Mouse (Mus musculus): ENCODE data around the gene Bcl7b.

DNA sequence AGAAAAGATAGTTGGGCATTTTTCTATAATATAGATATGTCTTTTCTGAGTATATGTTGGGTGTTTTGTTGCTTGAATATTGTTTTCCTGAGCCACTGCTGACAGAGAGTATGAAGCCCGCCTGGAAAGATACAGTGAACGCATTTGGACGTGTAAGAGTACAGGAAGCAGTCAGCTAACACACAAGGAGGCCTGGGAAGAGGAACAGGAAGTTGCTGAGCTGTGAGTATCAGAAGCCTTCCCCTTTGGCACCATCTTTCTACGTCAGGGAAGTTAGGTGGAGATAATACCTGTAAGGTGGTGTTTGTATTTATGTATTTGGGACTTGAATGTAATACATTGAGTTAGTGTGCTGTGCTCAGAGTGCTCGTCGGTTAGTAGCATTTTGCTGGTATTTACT is 28.3 kb downstream of the Bcl7b start:
- TF ChIP-seq CTCF (IDR thresholded peaks at IDR 0.05) (no peak), POLR2A (IDR thresholded peaks at IDR 0.05; ENCODE audit: insufficient read depth, low read depth, low read length) (no peak)

All from heart, adult 2 months (tissue).